Mouse (Mus musculus) liver, embryonic 14.5 days (tissue): ENCODE measurements around the gene Nfatc4.

Experiments
- CTCF ChIP-seq: IDR thresholded peaks from 2 replicates; pipeline ENCODE4 v1.5.1; 2016; ENCODE audit warnings: antibody characterized with exemption, low read depth, control low read depth
- EP300 ChIP-seq: IDR thresholded peaks from 2 replicates; pipeline ENCODE4 v1.6.1; 2016; ENCODE audit warnings: antibody characterized with exemption, low read depth

DNA sequence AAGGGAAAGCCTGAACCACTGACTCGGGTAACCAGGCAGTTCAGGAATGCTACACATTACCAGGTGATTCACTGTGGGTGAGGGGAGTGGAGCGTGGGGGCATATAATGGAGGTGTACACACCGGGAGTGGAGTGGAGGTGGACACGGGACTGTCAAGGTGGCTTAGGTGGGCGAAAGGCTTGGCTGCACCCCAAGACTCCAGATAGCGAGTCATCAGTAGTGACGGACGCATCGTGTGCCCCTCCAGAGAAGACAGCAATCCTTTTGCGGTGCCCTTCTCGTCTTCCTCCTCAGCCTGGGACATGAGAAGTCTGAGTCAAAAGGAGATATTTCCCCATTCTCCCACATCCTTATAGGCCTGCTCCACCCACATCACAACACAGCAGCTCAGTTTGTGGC lies 45.1 kb upstream of the Nfatc4 start:
- TF ChIP-seq CTCF (no peak), EP300 (no peak)
